Mouse (Mus musculus): ENCODE measurements around the gene Polr2l. TPM values are rescaled to one million over a fixed set of nuclear protein-coding genes. Genes with fewer than 3 reads are reported as not detected.
A peak's percentile ranks its signal among the peaks of the same experiment; 100 is the strongest.

The Polr2l gene
- polyA plus RNA-seq, 1 experiment = not detected

DNA sequence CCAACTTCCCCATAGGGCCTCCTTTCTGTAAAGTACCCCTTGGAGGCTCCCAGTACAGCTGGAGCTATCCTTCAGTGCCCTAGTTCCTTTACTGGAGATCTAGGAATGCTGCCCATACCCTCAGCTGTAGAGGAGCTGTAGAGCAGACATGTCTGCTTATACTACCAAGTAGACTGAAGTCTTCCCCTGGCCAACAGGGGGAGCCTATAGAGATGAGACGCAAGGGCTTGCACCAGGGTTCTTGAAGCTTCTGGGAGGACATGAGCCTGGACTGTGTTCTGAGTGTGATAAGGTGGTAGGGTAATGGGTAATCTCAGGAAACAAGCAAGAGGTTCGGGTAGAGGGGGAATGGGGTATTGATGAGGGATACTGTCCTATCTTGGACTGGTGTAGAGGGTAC is 16.2 kb upstream of the Polr2l start:
- Histone ChIP-seq H3K4me1 (ENCODE audit: control insufficient read depth, insufficient read depth, low read length) (no peaks in the 10 kb centered on the region), H3K27ac (ENCODE audit: insufficient read depth, low read depth, low read length) (no peak overlapping the region), H3K4me3 (ENCODE audit: insufficient read depth, low read depth, low read length) (no peak overlapping the region)
- 91% methylated on average over 2 of the region's 2 CpGs for WGBS
- TF ChIP-seq POLR2A (IDR thresholded peaks at IDR 0.05; ENCODE audit: insufficient read depth, low read depth, low read length) (no peak), CTCF (IDR thresholded peaks at IDR 0.05; ENCODE audit: insufficient read depth, low read depth, low read length) (no peak)

DNA sequence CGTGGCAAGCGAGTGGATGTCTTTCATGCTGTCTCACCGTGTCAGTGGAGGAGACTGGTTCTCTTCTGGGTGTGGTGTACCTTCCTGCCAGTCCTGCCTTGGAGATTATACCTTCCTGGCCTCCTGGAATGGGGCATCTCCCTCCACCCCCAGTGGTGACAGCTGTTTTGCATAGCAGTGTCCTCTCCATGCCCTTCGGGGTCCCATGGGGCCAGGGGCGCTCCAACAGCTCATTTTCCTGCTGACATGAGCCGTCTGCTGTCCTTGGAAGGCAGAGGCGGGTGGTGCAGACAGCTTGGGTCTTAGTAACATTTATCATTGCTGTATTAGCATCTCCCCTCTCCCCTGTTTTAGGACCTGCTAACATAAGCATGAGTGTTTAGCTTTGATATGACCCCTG is 12.2 kb upstream of the Polr2l start:
- Histone ChIP-seq H3K4me1 (ENCODE audit: control insufficient read depth, insufficient read depth, low read length) (peaks cover 7% of the 10 kb centered on the region), H3K4me3 (ENCODE audit: insufficient read depth, low read depth, low read length) (no peak overlapping the region), H3K27ac (ENCODE audit: insufficient read depth, low read depth, low read length) (no peak overlapping the region)
- no peak for TF ChIP-seq POLR2A (IDR thresholded peaks at IDR 0.05; ENCODE audit: insufficient read depth, low read depth, low read length)
- TF ChIP-seq CTCF (IDR thresholded peaks at IDR 0.05; ENCODE audit: insufficient read depth, low read depth, low read length) = no peak
- WGBS = 83% methylated on average over 7 of the region's 7 CpGs

DNA sequence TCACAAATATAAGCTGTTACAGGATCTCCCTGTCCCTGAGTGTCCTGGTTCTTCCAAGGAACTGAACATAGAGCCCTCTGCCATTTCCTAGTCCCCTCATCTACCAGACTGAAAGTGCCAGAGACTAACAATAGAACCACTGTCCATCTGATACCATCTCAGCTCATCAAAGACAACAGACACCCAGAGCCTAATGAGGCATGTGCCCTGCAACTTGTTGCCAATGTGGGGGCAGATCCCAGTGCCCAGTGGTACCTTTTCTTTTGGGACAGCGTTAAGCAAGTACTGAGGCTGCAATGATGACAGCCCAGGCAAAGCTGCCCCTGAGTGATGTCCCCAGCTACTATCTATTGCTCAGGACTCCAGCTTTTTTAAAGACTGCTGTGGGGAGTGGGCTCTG is 11.3 kb upstream of the Polr2l start:
- Histone ChIP-seq H3K27ac (ENCODE audit: insufficient read depth, low read depth, low read length) (no peak overlapping the region), H3K4me3 (ENCODE audit: insufficient read depth, low read depth, low read length) (no peak overlapping the region), H3K4me1 (ENCODE audit: control insufficient read depth, insufficient read depth, low read length) (peaks cover 15% of the 10 kb centered on the region)
- no peak for TF ChIP-seq CTCF (IDR thresholded peaks at IDR 0.05; ENCODE audit: insufficient read depth, low read depth, low read length)
- no peak for TF ChIP-seq POLR2A (IDR thresholded peaks at IDR 0.05; ENCODE audit: insufficient read depth, low read depth, low read length)
- WGBS = 75% methylated on average over 1 of the region's 1 CpGs

DNA sequence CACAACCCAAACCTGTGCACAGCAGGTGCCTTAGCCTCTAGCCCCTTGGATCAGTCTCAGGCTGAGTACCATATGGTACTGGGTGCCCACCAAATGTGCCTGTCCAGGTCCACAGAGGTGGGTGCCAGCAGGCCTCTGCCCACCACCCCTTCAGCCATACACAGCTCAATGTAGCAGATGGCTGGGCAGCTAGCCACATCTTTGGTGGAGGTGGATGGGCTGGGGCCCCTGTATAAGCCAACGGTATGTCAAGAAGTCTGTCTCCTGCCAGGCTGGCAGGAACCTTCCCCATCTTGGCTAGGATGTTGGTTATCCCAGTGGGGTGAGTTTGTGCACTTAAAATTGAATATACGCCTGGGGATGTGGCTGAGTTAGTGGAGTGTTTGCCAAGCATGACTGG is 10.7 kb upstream of the Polr2l start:
- H3K4me3 ChIP-seq (ENCODE audit: insufficient read depth, low read depth, low read length) = no peak overlapping the region
- 73% methylated on average over 2 of the region's 2 CpGs for WGBS
- H3K27ac ChIP-seq (ENCODE audit: insufficient read depth, low read depth, low read length) = no peak overlapping the region
- TF ChIP-seq CTCF (IDR thresholded peaks at IDR 0.05; ENCODE audit: insufficient read depth, low read depth, low read length) (no peak), POLR2A (IDR thresholded peaks at IDR 0.05; ENCODE audit: insufficient read depth, low read depth, low read length) (no peak)
- peaks cover 19% of the 10 kb centered on the region for H3K4me1 ChIP-seq (ENCODE audit: control insufficient read depth, insufficient read depth, low read length)

DNA sequence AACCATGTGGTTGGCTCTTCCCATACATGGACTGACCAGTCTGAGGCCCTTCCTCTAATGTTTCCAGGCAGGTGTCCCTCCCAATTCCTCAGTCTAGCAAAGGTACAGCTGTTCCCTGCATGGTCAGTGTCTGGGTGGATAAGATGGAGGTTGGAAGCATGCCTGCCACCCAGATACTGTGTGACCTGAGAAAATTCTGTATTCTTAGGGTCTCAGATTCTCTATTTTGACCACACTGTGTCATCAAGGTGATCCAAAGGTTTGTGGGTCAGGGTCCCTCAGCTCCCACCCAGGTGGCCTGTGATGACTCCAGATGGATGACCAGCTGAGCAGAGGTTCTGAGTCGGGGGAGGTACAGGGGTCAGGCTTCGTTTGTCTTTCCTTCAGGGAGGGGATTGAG is 10.3 kb upstream of the Polr2l start:
- H3K27ac ChIP-seq (ENCODE audit: insufficient read depth, low read depth, low read length) = no peak overlapping the region
- TF ChIP-seq POLR2A (IDR thresholded peaks at IDR 0.05; ENCODE audit: insufficient read depth, low read depth, low read length) (no peak), CTCF (IDR thresholded peaks at IDR 0.05; ENCODE audit: insufficient read depth, low read depth, low read length) (no peak)
- H3K4me1 ChIP-seq (ENCODE audit: control insufficient read depth, insufficient read depth, low read length) = peaks cover 19% of the 10 kb centered on the region
- no peak overlapping the region for H3K4me3 ChIP-seq (ENCODE audit: insufficient read depth, low read depth, low read length)
- WGBS = 84% methylated on average over 2 of the region's 2 CpGs

DNA sequence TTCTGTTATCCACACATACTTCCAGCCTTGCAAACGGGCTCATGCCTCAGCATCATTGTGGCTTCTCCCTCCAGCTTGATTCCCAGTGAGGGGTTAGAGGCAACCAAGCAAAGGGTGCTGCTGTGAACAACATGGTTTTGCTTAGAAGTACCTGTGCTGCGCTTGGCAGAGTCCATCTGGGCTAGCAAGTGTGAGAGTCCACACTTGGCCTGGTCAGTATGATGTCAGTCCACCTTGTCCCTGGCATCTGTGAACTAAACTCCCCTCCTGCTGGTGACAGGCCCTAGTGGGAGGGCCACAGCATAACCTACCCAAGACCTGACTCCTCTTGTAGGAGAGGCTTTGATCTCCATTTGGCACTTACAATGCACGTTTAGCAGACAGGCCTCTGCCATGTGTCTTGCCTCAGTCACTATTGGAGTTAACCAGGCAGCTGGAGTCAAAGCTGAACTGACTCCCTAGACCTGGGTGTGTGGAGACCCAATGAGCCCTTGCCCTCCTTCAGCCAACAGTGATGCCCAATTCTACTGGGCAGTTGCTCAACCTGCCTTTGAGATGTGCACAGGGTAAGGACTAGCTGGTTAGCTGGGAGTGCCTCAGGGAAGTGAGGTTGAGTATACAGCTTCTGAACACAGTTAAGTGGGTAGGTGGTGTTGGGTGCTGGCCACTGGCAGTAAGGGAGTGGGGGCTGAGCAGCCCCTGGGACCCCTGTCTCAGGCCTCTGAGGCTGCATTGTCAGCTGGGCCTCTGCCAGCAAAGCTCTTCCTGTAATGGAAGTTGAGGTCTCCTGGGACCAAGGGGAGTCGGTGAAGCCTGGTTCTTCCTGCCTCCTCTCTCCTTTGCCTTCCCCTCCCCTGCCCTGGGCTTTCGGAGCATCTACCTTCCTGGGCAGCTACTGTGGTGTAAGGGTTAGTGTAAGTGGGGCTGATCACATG is 9.5 kb upstream of the Polr2l start:
- no peak overlapping the region for H3K4me3 ChIP-seq (ENCODE audit: insufficient read depth, low read depth, low read length)
- 89% methylated on average over 5 of the region's 5 CpGs for WGBS
- H3K27ac ChIP-seq (ENCODE audit: insufficient read depth, low read depth, low read length) = no peak overlapping the region
- H3K4me1 ChIP-seq (ENCODE audit: control insufficient read depth, insufficient read depth, low read length) = peaks cover 19% of the 10 kb centered on the region
- no peak for TF ChIP-seq POLR2A (IDR thresholded peaks at IDR 0.05; ENCODE audit: insufficient read depth, low read depth, low read length)
- no peak for TF ChIP-seq CTCF (IDR thresholded peaks at IDR 0.05; ENCODE audit: insufficient read depth, low read depth, low read length)

DNA sequence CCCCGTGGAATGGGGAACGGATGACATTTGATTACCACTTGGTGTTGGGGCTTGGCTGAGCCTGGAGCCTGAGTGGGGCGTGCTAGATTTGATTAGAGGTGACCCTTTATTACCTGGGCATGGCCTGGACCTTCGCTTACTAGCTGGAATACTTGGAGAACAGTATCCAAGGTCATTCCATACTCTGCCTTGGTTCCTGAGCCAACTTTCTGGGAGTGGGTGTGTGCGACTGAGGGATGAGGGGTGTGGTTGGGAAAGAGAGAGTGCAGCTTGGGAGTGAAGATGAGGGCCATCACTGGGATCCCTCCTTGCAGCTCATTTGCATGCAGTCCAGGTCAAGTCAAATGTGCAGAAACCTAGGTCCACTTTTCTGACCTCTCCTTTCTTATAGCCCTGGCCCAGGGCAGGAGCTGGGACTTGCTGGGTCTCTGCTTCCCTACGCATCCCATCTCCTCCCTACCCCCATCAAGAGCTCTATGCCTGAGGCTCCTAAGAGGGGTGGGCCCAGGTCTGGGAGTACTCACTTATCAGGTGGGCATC is 8.3 kb upstream of the Polr2l start:
- Histone ChIP-seq H3K27ac (ENCODE audit: insufficient read depth, low read depth, low read length) (no peak overlapping the region), H3K4me3 (ENCODE audit: insufficient read depth, low read depth, low read length) (no peak overlapping the region), H3K4me1 (ENCODE audit: control insufficient read depth, insufficient read depth, low read length) (peaks cover 19% of the 10 kb centered on the region)
- TF ChIP-seq POLR2A (IDR thresholded peaks at IDR 0.05; ENCODE audit: insufficient read depth, low read depth, low read length) (no peak), CTCF (IDR thresholded peaks at IDR 0.05; ENCODE audit: insufficient read depth, low read depth, low read length) (no peak)
- 74% methylated on average over 6 of the region's 6 CpGs for WGBS

DNA sequence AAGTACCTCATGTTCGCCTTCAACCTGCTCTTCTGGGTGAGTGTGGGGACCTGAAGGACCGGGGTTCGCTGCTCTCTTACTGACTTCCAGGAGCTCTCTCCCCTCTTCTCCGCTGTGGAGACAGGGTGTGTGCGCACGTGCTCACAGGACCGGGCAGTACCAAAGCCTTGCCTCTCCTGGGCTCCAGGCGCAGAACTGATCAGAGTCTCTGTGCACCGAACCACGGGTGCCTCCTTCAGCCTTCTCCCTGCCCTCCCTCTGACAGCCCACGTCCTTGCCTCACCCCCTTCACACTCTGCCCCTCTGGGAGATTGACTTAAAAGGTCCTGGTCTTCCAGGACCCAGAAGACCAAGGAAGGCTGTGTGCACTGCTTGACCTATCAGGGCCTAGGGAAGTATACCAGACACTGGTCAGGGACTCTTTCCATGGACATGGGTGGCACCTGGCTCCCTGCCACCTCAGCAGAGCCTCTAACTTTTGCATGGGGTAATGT is 7.6 kb upstream of the Polr2l start:
- no peak overlapping the region for H3K27ac ChIP-seq (ENCODE audit: insufficient read depth, low read depth, low read length)
- 9% methylated on average over 11 of the region's 11 CpGs for WGBS
- peaks cover 19% of the 10 kb centered on the region for H3K4me1 ChIP-seq (ENCODE audit: control insufficient read depth, insufficient read depth, low read length)
- peak overlapping the region; percentile 56 for H3K4me3 ChIP-seq (ENCODE audit: insufficient read depth, low read depth, low read length)
- TF ChIP-seq CTCF (IDR thresholded peaks at IDR 0.05; ENCODE audit: insufficient read depth, low read depth, low read length) = no peak
- no peak for TF ChIP-seq POLR2A (IDR thresholded peaks at IDR 0.05; ENCODE audit: insufficient read depth, low read depth, low read length)

Measured in olfactory bulb, adult 2 months (tissue).